Mouse (Mus musculus): ENCODE measurements around the gene Tmem33. TPM values are rescaled to one million over a fixed set of nuclear protein-coding genes. Genes with fewer than 3 reads are reported as not detected.

The Tmem33 gene
- total RNA-seq, 2 experiments from 2014 or later: 43.2 to 52.8 TPM

- no peak for DNase-seq
- intact Hi-C loops (cut with DNase I): no loop called here
Observed at GRCm38 (mm10) chr5:67252261-67252660, 8.1 kb upstream of the Tmem33 start.

GRCm38 (mm10) chr5:67255664-67256063, 4.7 kb upstream of the Tmem33 start:
- intact Hi-C loops (cut with DNase I): no loop called here
- DNase-seq: no peak

GRCm38 (mm10) chr5:67258473-67258872, 1.9 kb upstream of the Tmem33 start:
- intact Hi-C loops (cut with DNase I): no loop called here

GRCm38 (mm10) chr5:67260159-67260530, 220 bp upstream of the Tmem33 start:
- no peak for DNase-seq
- intact Hi-C loops (cut with DNase I): loop anchor here (2.0 kb wide), 1 partner anchor 47 kb away; the partner anchor contains the start of gene Slc30a9

More at GRCm38 (mm10) chr5:67258473-67258872, 1.9 kb upstream of the Tmem33 start:
- no peak for DNase-seq

GRCm38 (mm10) chr5:67262964-67263363, 2.6 kb downstream of the Tmem33 start:
- intact Hi-C loops (cut with DNase I): no loop called here
- DNase-seq: no peak

- DNase-seq: no peak
Observed at GRCm38 (mm10) chr5:67266106-67266505, 5.7 kb downstream of the Tmem33 start.

GRCm38 (mm10) chr5:67269309-67269708, 8.9 kb downstream of the Tmem33 start:
- intact Hi-C loops (cut with DNase I): no loop called here
- no peak for DNase-seq

More at GRCm38 (mm10) chr5:67266106-67266505, 5.7 kb downstream of the Tmem33 start:
- intact Hi-C loops (cut with DNase I): no loop called here

GRCm38 (mm10) chr5:67279407-67279806, 19.0 kb downstream of the Tmem33 start:
- no peak for DNase-seq
- intact Hi-C loops (cut with DNase I): no loop called here

GRCm38 (mm10) chr5:67279840-67280239, 19.5 kb downstream of the Tmem33 start:
- no peak for DNase-seq
- intact Hi-C loops (cut with DNase I): no loop called here

GRCm38 (mm10) chr5:67280400-67280799, 20.0 kb downstream of the Tmem33 start:
- no peak for DNase-seq
- intact Hi-C loops (cut with DNase I): no loop called here

- DNase-seq: no peak
- intact Hi-C loops (cut with DNase I): no loop called here
Observed at GRCm38 (mm10) chr5:67295029-67295428, 34.7 kb downstream of the Tmem33 start.

- intact Hi-C loops (cut with DNase I): no loop called here
- no peak for DNase-seq
Observed at GRCm38 (mm10) chr5:67295682-67296081, 35.3 kb downstream of the Tmem33 start.

GRCm38 (mm10) chr5:67296171-67296570, 35.8 kb downstream of the Tmem33 start:
- intact Hi-C loops (cut with DNase I): no loop called here
- no peak for DNase-seq

GRCm38 (mm10) chr5:67297026-67297813, 36.9 kb downstream of the Tmem33 start:
- intact Hi-C loops (cut with DNase I): no loop called here
- DNase-seq: no peak

- DNase-seq: no peak
- intact Hi-C loops (cut with DNase I): no loop called here
Observed at GRCm38 (mm10) chr5:67299847-67300412, 39.6 kb downstream of the Tmem33 start.

GRCm38 (mm10) chr5:67300926-67301597, 40.7 kb downstream of the Tmem33 start:
- intact Hi-C loops (cut with DNase I): no loop called here
- DNase-seq: no peak

- intact Hi-C loops (cut with DNase I): no loop called here
- DNase-seq: no peak
Observed at GRCm38 (mm10) chr5:67301722-67302331, 41.5 kb downstream of the Tmem33 start.

GRCm38 (mm10) chr5:67303816-67304215, 43.5 kb downstream of the Tmem33 start:
- intact Hi-C loops (cut with DNase I): no loop called here
- DNase-seq: no peak

- intact Hi-C loops (cut with DNase I): loop anchor here (2.0 kb wide), 1 partner anchor 46 kb away; the partner anchor contains the start of gene Tmem33
- DNase-seq: peak; percentile 94 to 95
Observed at GRCm38 (mm10) chr5:67306698-67307521, 46.5 kb downstream of the Tmem33 start, which contains the start of gene Slc30a9. Gene Slc30a9 (plus strand): TSS chr5:67306955.

- DNase-seq: no peak
- intact Hi-C loops (cut with DNase I): loop anchor here (2.0 kb wide), 1 partner anchor 47 kb away; the partner anchor contains the start of gene Tmem33
Observed at GRCm38 (mm10) chr5:67307659-67308222, 47.4 kb downstream of the Tmem33 start.

Measured in heart, postnatal 36 days (tissue).